Mouse (Mus musculus): ENCODE data around the gene Saa3. TPM values are rescaled to one million over a fixed set of nuclear protein-coding genes. Genes with fewer than 3 reads are reported as not detected.

The Saa3 gene
- polyA plus RNA-seq, 1 experiment: 0.44 TPM

GRCm38 (mm10) chr7:46678417-46678816 is 37.1 kb downstream of the Saa3 start:
- H3K36me3 ChIP-seq (ENCODE audit: control insufficient read depth, insufficient read depth, low read length): no peaks in the 10 kb centered on the region
- no peak overlapping the region for H3K4me3 ChIP-seq (ENCODE audit: low read depth, low read length)
- H3K4me1 ChIP-seq (ENCODE audit: control insufficient read depth, insufficient read depth, insufficient read length, low read length): no peaks in the 10 kb centered on the region
- no peak for TF ChIP-seq CTCF (IDR thresholded peaks at IDR 0.05; ENCODE audit: extremely low read depth, insufficient read length, insufficient replicate concordance, low read depth, low read length)
- TF ChIP-seq POLR2A (IDR thresholded peaks at IDR 0.05; ENCODE audit: low read depth, low read length): no peak
- WGBS: 36% methylated on average over 3 of the region's 3 CpGs
- no peaks in the 10 kb centered on the region; the same call in 1 of the 2 replicates for H3K27me3 ChIP-seq (ENCODE audit: control insufficient read depth, insufficient read depth, low read length)
- no peak overlapping the region for H3K27ac ChIP-seq (ENCODE audit: insufficient read depth, low read depth, low read length)

GRCm38 (mm10) chr7:46676808-46677360 is 38.6 kb downstream of the Saa3 start:
- H3K4me3 ChIP-seq (ENCODE audit: low read depth, low read length): no peak overlapping the region
- H3K27me3 ChIP-seq (ENCODE audit: control insufficient read depth, insufficient read depth, low read length): no peaks in the 10 kb centered on the region; the same call in 1 of the 2 replicates
- WGBS: 30% methylated on average over 5 of the region's 5 CpGs
- no peaks in the 10 kb centered on the region for H3K36me3 ChIP-seq (ENCODE audit: control insufficient read depth, insufficient read depth, low read length)
- H3K27ac ChIP-seq (ENCODE audit: insufficient read depth, low read depth, low read length): no peak overlapping the region
- no peaks in the 10 kb centered on the region for H3K4me1 ChIP-seq (ENCODE audit: control insufficient read depth, insufficient read depth, insufficient read length, low read length)
- TF ChIP-seq POLR2A (IDR thresholded peaks at IDR 0.05; ENCODE audit: low read depth, low read length): no peak
- TF ChIP-seq CTCF (IDR thresholded peaks at IDR 0.05; ENCODE audit: extremely low read depth, insufficient read length, insufficient replicate concordance, low read depth, low read length): no peak

- Histone ChIP-seq H3K27me3 (ENCODE audit: control insufficient read depth, insufficient read depth, low read length) (no peaks in the 10 kb centered on the region; the same call in 1 of the 2 replicates), H3K27ac (ENCODE audit: insufficient read depth, low read depth, low read length) (no peak overlapping the region), H3K4me1 (ENCODE audit: control insufficient read depth, insufficient read depth, insufficient read length, low read length) (no peaks in the 10 kb centered on the region), H3K36me3 (ENCODE audit: control insufficient read depth, insufficient read depth, low read length) (no peaks in the 10 kb centered on the region), H3K4me3 (ENCODE audit: low read depth, low read length) (no peak overlapping the region)
- 80% methylated on average over 8 of the region's 8 CpGs for WGBS
- TF ChIP-seq POLR2A (IDR thresholded peaks at IDR 0.05; ENCODE audit: low read depth, low read length): no peak
- no peak for TF ChIP-seq CTCF (IDR thresholded peaks at IDR 0.05; ENCODE audit: extremely low read depth, insufficient read length, insufficient replicate concordance, low read depth, low read length)
Measured at GRCm38 (mm10) chr7:46675886-46676285, 39.6 kb downstream of the Saa3 start.

GRCm38 (mm10) chr7:46675061-46675460 is 40.4 kb downstream of the Saa3 start:
- Histone ChIP-seq H3K36me3 (ENCODE audit: control insufficient read depth, insufficient read depth, low read length) (no peaks in the 10 kb centered on the region), H3K27me3 (ENCODE audit: control insufficient read depth, insufficient read depth, low read length) (no peaks in the 10 kb centered on the region; the same call in 1 of the 2 replicates)
- WGBS: 88% methylated on average over 7 of the region's 7 CpGs

GRCm38 (mm10) chr7:46672160-46672672 is 43.3 kb downstream of the Saa3 start, which contains the start of gene Tph1:
TSS of gene Tph1 (minus strand) at chr7:46672537.
- TF ChIP-seq POLR2A (IDR thresholded peaks at IDR 0.05; ENCODE audit: low read depth, low read length) (no peak), CTCF (IDR thresholded peaks at IDR 0.05; ENCODE audit: extremely low read depth, insufficient read length, insufficient replicate concordance, low read depth, low read length) (no peak)

More at GRCm38 (mm10) chr7:46675061-46675460, 40.4 kb downstream of the Saa3 start:
- no peak for TF ChIP-seq POLR2A (IDR thresholded peaks at IDR 0.05; ENCODE audit: low read depth, low read length)
- TF ChIP-seq CTCF (IDR thresholded peaks at IDR 0.05; ENCODE audit: extremely low read depth, insufficient read length, insufficient replicate concordance, low read depth, low read length): no peak
- Histone ChIP-seq H3K27ac (ENCODE audit: insufficient read depth, low read depth, low read length) (no peak overlapping the region), H3K4me1 (ENCODE audit: control insufficient read depth, insufficient read depth, insufficient read length, low read length) (no peaks in the 10 kb centered on the region), H3K4me3 (ENCODE audit: low read depth, low read length) (no peak overlapping the region)

GRCm38 (mm10) chr7:46667256-46667655 is 48.2 kb downstream of the Saa3 start:
- TF ChIP-seq CTCF (IDR thresholded peaks at IDR 0.05; ENCODE audit: extremely low read depth, insufficient read length, insufficient replicate concordance, low read depth, low read length) (no peak), POLR2A (IDR thresholded peaks at IDR 0.05; ENCODE audit: low read depth, low read length) (no peak)
- no peaks in the 10 kb centered on the region for H3K36me3 ChIP-seq (ENCODE audit: control insufficient read depth, insufficient read depth, low read length)
- under 1% methylated on average over 21 of the region's 21 CpGs for WGBS
- H3K27ac ChIP-seq (ENCODE audit: insufficient read depth, low read depth, low read length): no peak overlapping the region
- H3K27me3 ChIP-seq (ENCODE audit: control insufficient read depth, insufficient read depth, low read length): peaks cover 6% of the 10 kb centered on the region
- no peak overlapping the region for H3K4me3 ChIP-seq (ENCODE audit: low read depth, low read length)
- no peaks in the 10 kb centered on the region for H3K4me1 ChIP-seq (ENCODE audit: control insufficient read depth, insufficient read depth, insufficient read length, low read length)

More at GRCm38 (mm10) chr7:46672160-46672672, 43.3 kb downstream of the Saa3 start, which contains the start of gene Tph1:
- no peaks in the 10 kb centered on the region for H3K36me3 ChIP-seq (ENCODE audit: control insufficient read depth, insufficient read depth, low read length)
- H3K27me3 ChIP-seq (ENCODE audit: control insufficient read depth, insufficient read depth, low read length): peaks cover 5% of the 10 kb centered on the region
- no peak within 1 kb of the TSS for H3K4me3 ChIP-seq (ENCODE audit: low read depth, low read length)
- WGBS: 41% methylated on average over 10 of the region's 10 CpGs
- no peaks in the 10 kb centered on the region for H3K4me1 ChIP-seq (ENCODE audit: control insufficient read depth, insufficient read depth, insufficient read length, low read length)
- no peak within 1 kb of the TSS for H3K27ac ChIP-seq (ENCODE audit: insufficient read depth, low read depth, low read length)

- Histone ChIP-seq H3K4me3 (ENCODE audit: low read depth, low read length) (no peak overlapping the region), H3K36me3 (ENCODE audit: control insufficient read depth, insufficient read depth, low read length) (no peaks in the 10 kb centered on the region), H3K4me1 (ENCODE audit: control insufficient read depth, insufficient read depth, insufficient read length, low read length) (no peaks in the 10 kb centered on the region), H3K27ac (ENCODE audit: insufficient read depth, low read depth, low read length) (no peak overlapping the region), H3K27me3 (ENCODE audit: control insufficient read depth, insufficient read depth, low read length) (peaks cover 11% of the 10 kb centered on the region)
- TF ChIP-seq CTCF (IDR thresholded peaks at IDR 0.05; ENCODE audit: extremely low read depth, insufficient read length, insufficient replicate concordance, low read depth, low read length) (peak; percentile 65; the same call in 1 of the 2 replicates), POLR2A (IDR thresholded peaks at IDR 0.05; ENCODE audit: low read depth, low read length) (no peak)
- WGBS: 29% methylated on average over 9 of the region's 9 CpGs
Measured at GRCm38 (mm10) chr7:46665236-46665635, 50.3 kb downstream of the Saa3 start.

Other genes with a start within 250 kb of the Saa3 start
- gene Sergef, start 75.9 kb downstream of the Saa3 start, polyA plus RNA-seq (2012; rRNA removed): 6.2 and 7.5 TPM in 2 replicates
- 1.6 and 2.2 TPM in 2 replicates for gene Tph1, start 43.2 kb downstream of the Saa3 start, polyA plus RNA-seq (2012; rRNA removed)
- 2.1 and 3.5 TPM in 2 replicates for gene Saal1, start 5.0 kb downstream of the Saa3 start, polyA plus RNA-seq (2012; rRNA removed)
- gene Saa4, start 16.9 kb upstream of the Saa3 start, polyA plus RNA-seq (2012; rRNA removed): not detected in 2 replicates
- 0.56 TPM in 1 of 2 replicates, not detected in the other for gene Saa1, start 27.3 kb upstream of the Saa3 start, polyA plus RNA-seq (2012; rRNA removed)
- gene Saa2, start 36.1 kb upstream of the Saa3 start, polyA plus RNA-seq (2012; rRNA removed): not detected in 2 replicates
- 14.4 and 22.7 TPM in 2 replicates for gene Hps5, start 80.4 kb upstream of the Saa3 start, polyA plus RNA-seq (2012; rRNA removed)
- 3.1 and 5.9 TPM in 2 replicates for gene Gtf2h1, start 80.4 kb upstream of the Saa3 start, polyA plus RNA-seq (2012; rRNA removed)
- gene Ldha, start 125.8 kb upstream of the Saa3 start, polyA plus RNA-seq (2012; rRNA removed): 766 and 1,649 TPM in 2 replicates
- gene Ldhc, start 145.5 kb upstream of the Saa3 start, polyA plus RNA-seq (2012; rRNA removed): not detected in 2 replicates
- gene Tsg101, start 204.3 kb upstream of the Saa3 start, polyA plus RNA-seq (2012; rRNA removed): 55.5 and 103 TPM in 2 replicates
- gene Uevld, start 242.8 kb upstream of the Saa3 start, polyA plus RNA-seq (2012; rRNA removed): 0.58 and 0.95 TPM in 2 replicates